Mouse (Mus musculus): ENCODE data around the gene Gm10272.
"Not testable (repeated sequence)": the region's sequence is repeated elsewhere in the genome, so short reads cannot be mapped to it uniquely, and the experiment has no call there.

Gene Gm10272

DNA sequence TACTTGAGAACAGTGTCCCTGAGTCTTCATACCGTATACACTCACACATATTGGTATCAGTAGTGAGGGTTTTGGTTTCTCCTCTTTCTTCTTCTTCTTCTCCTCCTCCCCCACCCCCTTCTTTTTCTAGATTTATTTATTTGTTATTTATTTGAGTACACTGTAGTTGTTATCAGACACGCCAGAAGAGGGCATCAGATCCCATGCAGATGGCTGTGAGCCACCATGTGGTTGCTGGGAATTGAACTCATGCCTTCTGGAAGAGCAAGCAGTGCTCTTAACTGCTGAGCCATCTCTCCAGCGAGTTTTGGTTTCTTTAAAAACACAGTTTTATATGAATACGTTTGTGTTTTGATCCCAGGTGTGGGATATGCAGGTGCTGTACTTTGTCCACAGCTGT is 21.9 kb downstream of the Gm10272 start:
- DNase-seq (ENCODE audit: extremely low spot score): no peak

DNA sequence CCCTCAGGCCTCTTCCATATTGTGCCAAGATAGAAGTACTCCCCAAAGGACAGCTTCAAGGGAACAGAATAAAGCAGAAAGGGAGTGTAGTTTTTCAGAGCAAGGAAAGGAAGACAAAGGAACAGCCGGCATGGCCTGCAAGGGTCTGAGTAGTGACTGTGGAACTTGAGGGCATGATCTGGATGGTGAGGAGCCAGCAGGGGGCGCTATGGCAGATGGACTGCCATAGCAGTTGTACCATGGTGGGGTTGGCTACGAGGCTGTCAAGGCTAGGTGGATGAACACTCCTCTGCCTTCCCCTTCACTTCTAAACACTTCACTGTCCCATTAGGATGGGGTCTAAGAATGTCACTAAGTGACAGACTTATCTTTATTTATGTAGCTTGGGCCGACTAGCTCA is 22.8 kb downstream of the Gm10272 start:
- DNase-seq (ENCODE audit: extremely low spot score): peak; percentile 22

GRCm38 (mm10) chr10:77735928-77736327 is 29.5 kb downstream of the Gm10272 start:
- DNase-seq (ENCODE audit: extremely low spot score): no peak

GRCm38 (mm10) chr10:77738929-77739328 is 32.5 kb downstream of the Gm10272 start:
- DNase-seq (ENCODE audit: extremely low spot score): no peak

DNA sequence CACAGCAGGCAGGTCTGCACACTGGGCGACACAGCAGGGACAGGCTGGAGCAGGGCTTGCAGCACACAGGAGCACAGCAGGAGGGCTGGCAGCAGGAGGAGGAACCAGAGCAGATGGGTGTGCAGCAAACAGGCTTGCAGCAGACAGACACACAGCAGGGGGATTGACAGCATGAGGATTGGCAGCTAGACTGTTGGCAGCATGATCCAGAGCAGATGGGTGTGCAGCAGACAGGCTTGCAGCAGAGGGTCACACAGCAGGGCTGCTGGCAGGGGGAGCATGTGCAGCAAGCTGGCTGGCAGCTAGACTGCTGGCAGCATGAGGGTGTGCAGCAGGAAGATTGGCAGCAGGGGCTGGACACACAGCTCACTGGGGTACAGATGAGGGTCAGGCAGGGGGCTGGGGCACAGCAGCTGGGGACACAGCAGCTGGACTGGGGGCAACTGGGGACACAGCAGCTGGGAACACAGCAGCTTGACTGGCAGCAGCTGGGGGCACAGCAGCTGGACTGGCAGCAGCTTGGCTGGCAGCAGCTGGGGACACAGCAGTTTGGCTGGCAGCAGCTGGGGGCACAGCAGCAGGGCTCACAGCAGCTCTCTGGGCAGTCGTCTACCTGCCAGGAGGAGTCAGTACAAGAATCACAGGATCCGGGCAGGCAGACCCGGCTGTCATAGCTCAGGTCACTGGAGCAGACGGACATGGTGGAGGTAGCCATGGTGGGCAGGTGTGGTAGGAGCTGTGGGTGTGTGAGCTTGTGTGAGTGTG is 35.7 kb downstream of the Gm10272 start, which contains the start of gene Gm18596:
TSS of gene Gm18596 (minus strand) at position 715 of the 765 bp plus-strand sequence.
- DNase-seq (ENCODE audit: extremely low spot score): not testable (repeated sequence)

DNA sequence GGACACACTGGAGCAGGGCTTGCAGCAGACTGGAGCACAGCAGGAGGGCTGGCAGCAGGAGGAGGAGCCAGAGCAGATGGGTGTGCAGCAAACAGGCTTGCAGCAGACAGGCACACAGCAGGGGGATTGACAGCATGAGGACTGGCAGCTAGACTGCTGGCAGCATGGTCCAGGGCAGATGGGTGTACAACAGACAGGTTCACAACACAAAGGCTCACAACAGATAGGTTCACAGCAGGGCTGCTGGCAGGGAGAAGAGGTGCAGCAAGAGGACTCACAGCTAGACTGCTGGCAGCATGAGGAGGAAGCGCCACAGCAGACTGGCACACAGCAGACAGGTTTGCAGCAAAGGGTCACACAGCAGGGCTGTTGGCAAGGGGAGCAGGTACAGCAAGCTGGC is 44.3 kb downstream of the Gm10272 start:
- not testable (repeated sequence) for DNase-seq (ENCODE audit: extremely low spot score)

- not testable (repeated sequence) for DNase-seq (ENCODE audit: extremely low spot score)
Measured at GRCm38 (mm10) chr10:77751254-77751653, 44.8 kb downstream of the Gm10272 start, which contains the start of gene Gm9736. TSS of gene Gm9736 (minus strand) at chr10:77751354.

GRCm38 (mm10) chr10:77752312-77752711 is 45.9 kb downstream of the Gm10272 start:
- not testable (repeated sequence) for DNase-seq (ENCODE audit: extremely low spot score)

DNA sequence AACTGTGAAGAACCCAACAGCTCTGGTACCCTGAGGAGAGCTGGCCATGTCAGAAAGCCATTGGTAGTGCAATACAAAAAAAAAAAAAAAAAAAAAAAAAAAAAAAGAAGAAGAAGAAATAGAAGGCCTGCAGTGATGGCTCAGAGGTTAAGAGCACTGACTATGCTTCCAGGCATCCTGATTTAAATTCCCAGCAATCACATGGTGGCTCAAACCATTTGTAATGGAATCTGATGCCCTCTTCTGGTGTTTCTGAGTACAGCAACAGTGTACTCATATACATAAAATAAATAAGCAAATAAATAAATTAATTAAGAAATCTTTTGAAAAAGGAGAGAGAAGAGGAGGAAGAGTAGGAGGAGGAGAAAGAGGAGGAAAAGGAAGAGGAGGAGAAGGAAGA is 47.0 kb downstream of the Gm10272 start:
- no peak for DNase-seq (ENCODE audit: extremely low spot score)

Measured in embryo, embryonic 9.5 days (tissue).